Mouse (Mus musculus) ES-Bruce4 (cell line): ENCODE measurements around the gene Plcb4.

Experiments used
- CTCF ChIP-seq: IDR thresholded peaks from one replicate; pipeline ENCODE4 v1.8.1; 2011; ENCODE audit warnings: low read depth, low read length
- EP300 ChIP-seq: IDR thresholded peaks from 2 replicates; pipeline ENCODE4 v1.6.1; 2011; ENCODE audit warnings: low read depth, low read length; ENCODE audit not compliant: insufficient read depth

DNA sequence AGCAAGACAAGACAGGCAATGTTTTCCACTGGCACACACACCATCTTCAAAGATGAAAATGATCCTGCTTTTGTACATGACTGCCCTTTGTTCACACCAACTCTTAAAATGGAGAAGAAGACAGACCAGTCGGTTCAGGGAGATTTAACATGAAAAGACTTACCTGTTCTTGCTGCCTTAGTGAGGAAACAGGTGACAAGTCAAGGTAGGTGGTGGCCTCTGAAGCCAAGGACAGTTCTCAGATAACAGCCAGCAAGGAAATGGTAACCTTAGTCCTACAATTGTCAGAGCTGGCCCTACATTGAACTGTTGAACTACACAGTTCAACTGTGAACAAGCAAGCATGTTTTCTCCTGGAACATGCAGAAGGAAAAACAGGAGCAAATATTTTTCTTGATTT lies 17.8 kb upstream of the Plcb4 start:
- TF ChIP-seq CTCF: no peak
- TF ChIP-seq EP300: no peak
